Mouse (Mus musculus) neural tube, embryonic 14.5 days (tissue): ENCODE measurements at regions not wholly inside any gene's neighbourhood (a gene's known extent, or its start where the extent isn't known, plus 50 kb on each side); places are given as distances from the start of the nearest gene placed in this dataset.

ENCODE experiments used
- ATAC-seq: fragments of 200-750 bp; cut with Nextera tagmentation; 2 replicates; pipeline ENCODE4 v1.8.0; 2017; ENCODE audit warnings: low read depth, mild to moderate bottlenecking, moderate TSS enrichment, moderate library complexity
- H3K27ac ChIP-seq: fragments of 300-500 bp; sonication (generic); 2 replicates; pipeline ENCODE4 v1.5.1; 2014; ENCODE audit warnings: low read depth, mild to moderate bottlenecking, control low read depth, low read length, moderate library complexity, mixed read lengths
- H3K27me3 ChIP-seq: fragments of 300-500 bp; sonication (generic); 2 replicates; pipeline ENCODE4 v1.6.1; 2014; ENCODE audit warnings: low read length; ENCODE audit not compliant: control insufficient read depth, insufficient read depth
- H3K36me3 ChIP-seq: fragments of 300-500 bp; sonication (generic); 2 replicates; pipeline ENCODE4 v1.6.1; 2014; ENCODE audit warnings: low read length, mixed read lengths; ENCODE audit not compliant: control insufficient read depth, insufficient read depth
- H3K4me1 ChIP-seq: fragments of 300-500 bp; sonication (generic); 2 replicates; pipeline ENCODE4 v1.6.1; 2014; ENCODE audit warnings: low read length; ENCODE audit not compliant: control insufficient read depth, insufficient read depth
- H3K4me2 ChIP-seq: fragments of 300-500 bp; sonication (generic); 2 replicates; pipeline ENCODE4 v1.6.1; 2014; ENCODE audit warnings: mild to moderate bottlenecking, low read depth, low read length, control low read depth
- H3K4me3 ChIP-seq: fragments of 300-500 bp; sonication (generic); 2 replicates; pipeline ENCODE4 v1.5.1; 2014; ENCODE audit warnings: low read depth, low read length, control low read depth, mixed read lengths
- H3K9ac ChIP-seq: fragments of 300-500 bp; sonication (generic); replicated peaks from 2 replicates; pipeline ENCODE4 v1.6.1; 2014; ENCODE audit warnings: low read depth, mild to moderate bottlenecking, control low read depth, low read length, mixed read lengths
- H3K9me3 ChIP-seq: fragments of 300-500 bp; sonication (generic); 2 replicates; pipeline ENCODE4 v1.6.1; 2016; ENCODE audit warnings: low read length; ENCODE audit not compliant: control insufficient read depth
- WGBS: fragments of 180-500 bp; shearing (Covaris S2); extraction: QIAGEN DNeasy Blood & Tissue Kit; methylation state at CpG from one replicate; pipeline ENCODE4 v1.1.7; 2014; 5-methylcytosine and 5-hydroxymethylcytosine counted together

DNA sequence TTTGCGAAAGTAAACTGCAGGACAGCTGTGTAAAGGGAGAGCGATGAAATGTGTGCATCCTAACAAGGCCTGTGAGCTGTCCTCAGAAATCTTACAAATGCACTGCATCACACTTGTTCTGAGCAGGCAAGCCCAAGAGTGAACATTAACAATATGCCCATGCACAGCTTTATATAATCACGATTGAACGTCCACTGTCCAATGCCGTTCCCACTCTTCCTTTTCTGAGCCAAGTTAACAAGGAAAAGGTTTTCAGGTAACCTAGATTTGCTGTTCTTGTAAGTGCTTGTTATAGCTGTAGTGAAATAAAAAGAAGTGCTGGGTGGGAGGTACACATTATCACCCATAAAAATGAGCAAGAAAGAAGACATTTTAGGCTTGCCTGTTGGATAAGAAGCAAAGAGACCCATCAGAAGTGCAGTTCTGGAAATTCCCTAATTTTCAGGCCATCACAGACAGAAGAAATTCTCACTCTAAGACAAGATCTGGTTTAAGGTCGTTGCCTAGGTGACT is 243.3 kb upstream of the Tenm2 start:
- Histone ChIP-seq H3K4me3 (no peak overlapping the region), H3K4me1 (no peaks in the 10 kb centered on the region), H3K36me3 (no peaks in the 10 kb centered on the region), H3K27ac (no peak overlapping the region), H3K9me3 (no peaks in the 10 kb centered on the region), H3K9ac (no peak overlapping the region), H3K4me2 (no peak overlapping the region), H3K27me3 (no peaks in the 10 kb centered on the region)
- ATAC-seq, result no peak
- 93% methylated on average over 6 of the region's 6 CpGs for WGBS

GRCm38 (mm10) chr11:37474068-37474467 is 238.3 kb upstream of the Tenm2 start:
- Histone ChIP-seq H3K27ac (no peak overlapping the region), H3K9ac (no peak overlapping the region), H3K4me3 (no peak overlapping the region), H3K36me3 (no peaks in the 10 kb centered on the region), H3K4me1 (no peaks in the 10 kb centered on the region), H3K27me3 (no peaks in the 10 kb centered on the region), H3K4me2 (no peak overlapping the region), H3K9me3 (no peaks in the 10 kb centered on the region)
- 88% methylated on average over 6 of the region's 6 CpGs for WGBS
- no peak for ATAC-seq

GRCm38 (mm10) chr11:37463658-37464420 is 228.1 kb upstream of the Tenm2 start:
- no peaks in the 10 kb centered on the region for H3K36me3 ChIP-seq
- WGBS, result 80% methylated on average over 9 of the region's 9 CpGs
- no peak overlapping the region for H3K27ac ChIP-seq
- H3K4me2 ChIP-seq, result no peak overlapping the region
- no peak for ATAC-seq
- H3K4me1 ChIP-seq, result no peaks in the 10 kb centered on the region
- no peak overlapping the region for H3K9ac ChIP-seq
- no peak overlapping the region for H3K4me3 ChIP-seq
- H3K9me3 ChIP-seq, result no peaks in the 10 kb centered on the region
- H3K27me3 ChIP-seq, result no peaks in the 10 kb centered on the region

DNA sequence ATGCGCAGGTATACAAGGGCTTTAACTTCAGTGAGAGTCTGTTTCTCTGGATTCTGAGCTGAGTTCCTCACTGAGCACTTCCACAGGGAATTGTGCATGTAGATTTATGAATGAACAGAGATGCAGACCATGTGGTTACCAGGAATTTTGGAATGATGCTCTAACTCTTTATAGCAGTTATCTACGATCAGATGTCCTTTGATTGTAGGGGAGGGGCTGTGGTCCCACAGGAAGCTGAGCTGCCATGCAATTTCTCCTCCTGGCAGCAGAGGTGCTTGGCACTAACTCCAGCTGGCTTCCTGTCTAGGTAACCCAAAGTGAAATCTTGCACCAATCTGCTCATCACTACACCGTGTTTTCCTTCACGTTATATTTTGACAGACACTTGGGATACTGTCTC is 226.6 kb upstream of the Tenm2 start:
- Histone ChIP-seq H3K4me2 (no peak overlapping the region), H3K9ac (no peak overlapping the region), H3K9me3 (no peaks in the 10 kb centered on the region), H3K27ac (no peak overlapping the region), H3K36me3 (no peaks in the 10 kb centered on the region), H3K4me3 (no peak overlapping the region), H3K4me1 (no peaks in the 10 kb centered on the region), H3K27me3 (no peaks in the 10 kb centered on the region)
- ATAC-seq, result no peak
- WGBS, result 81% methylated on average over 4 of the region's 4 CpGs

DNA sequence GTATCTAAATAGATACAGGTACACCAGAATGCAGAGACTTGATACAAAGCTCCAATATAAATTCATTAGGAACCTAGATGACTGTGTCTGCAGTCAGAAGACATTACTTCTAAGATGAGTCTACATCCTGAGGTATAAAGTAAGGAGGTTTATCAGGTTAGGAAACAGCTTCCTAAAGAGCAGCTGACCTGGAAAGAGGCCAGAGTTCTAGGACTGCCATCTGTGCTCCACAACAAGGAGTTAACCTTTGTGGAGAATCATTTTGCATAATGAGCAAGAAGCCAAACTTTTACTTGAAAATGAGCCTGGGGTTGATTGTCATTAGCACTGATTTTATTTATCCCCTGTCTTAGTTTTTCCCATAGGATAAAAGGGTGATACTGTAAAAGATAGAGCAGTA is 211.6 kb upstream of the Tenm2 start:
- ATAC-seq, result no peak
- Histone ChIP-seq H3K4me2 (no peak overlapping the region), H3K27ac (no peak overlapping the region), H3K9ac (no peak overlapping the region), H3K4me1 (no peaks in the 10 kb centered on the region), H3K4me3 (no peak overlapping the region), H3K27me3 (no peaks in the 10 kb centered on the region), H3K36me3 (no peaks in the 10 kb centered on the region), H3K9me3 (no peaks in the 10 kb centered on the region)

DNA sequence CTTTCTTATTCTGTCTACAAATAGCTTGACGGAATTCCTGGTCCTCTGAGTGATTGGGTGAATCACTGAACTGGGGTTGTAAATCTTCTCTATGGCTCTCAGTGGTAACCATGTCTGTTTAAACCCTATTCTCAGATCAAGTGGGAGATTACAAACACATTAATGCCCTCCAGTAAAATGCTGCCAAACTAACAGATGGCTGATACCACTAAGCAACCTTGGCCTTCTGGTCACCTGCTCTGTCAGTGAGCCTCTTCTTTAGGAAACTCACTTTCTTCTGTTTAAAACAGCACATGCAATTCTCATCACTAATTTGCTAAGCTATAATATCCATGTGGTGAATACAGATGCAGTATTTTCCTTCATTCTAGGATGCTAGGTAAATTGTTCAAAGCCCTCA is 210.9 kb upstream of the Tenm2 start:
- Histone ChIP-seq H3K9ac (no peak overlapping the region), H3K4me2 (no peak overlapping the region), H3K27me3 (no peaks in the 10 kb centered on the region), H3K4me3 (no peak overlapping the region), H3K27ac (no peak overlapping the region), H3K36me3 (no peaks in the 10 kb centered on the region), H3K9me3 (no peaks in the 10 kb centered on the region), H3K4me1 (no peaks in the 10 kb centered on the region)
- 37% methylated on average over 1 of the region's 1 CpGs for WGBS
- no peak for ATAC-seq

DNA sequence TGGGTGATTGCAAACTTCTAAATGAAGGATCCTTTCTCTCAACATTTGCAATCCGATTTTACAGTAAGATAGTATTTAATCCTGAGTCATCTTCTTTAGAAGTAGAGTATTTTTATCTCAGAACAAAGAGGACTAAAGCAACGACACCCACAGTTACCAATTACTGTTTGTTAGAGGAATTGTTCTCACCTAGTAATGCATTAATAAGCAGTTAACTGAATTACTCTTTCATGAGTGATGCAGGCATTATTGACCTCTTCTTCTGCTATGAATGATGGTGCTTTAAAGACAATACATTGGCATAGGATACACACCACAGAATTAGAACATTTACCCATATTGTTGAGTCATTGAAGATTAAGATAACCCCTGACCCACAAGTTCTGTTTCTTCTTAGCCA is 207.0 kb upstream of the Tenm2 start:
- no peaks in the 10 kb centered on the region for H3K36me3 ChIP-seq
- no peaks in the 10 kb centered on the region for H3K27me3 ChIP-seq
- no peak overlapping the region for H3K27ac ChIP-seq
- no peaks in the 10 kb centered on the region for H3K4me1 ChIP-seq
- no peak overlapping the region for H3K4me2 ChIP-seq
- H3K9me3 ChIP-seq, result no peaks in the 10 kb centered on the region
- WGBS, result 72% methylated on average over 2 of the region's 2 CpGs
- no peak overlapping the region for H3K4me3 ChIP-seq
- H3K9ac ChIP-seq, result no peak overlapping the region
- no peak for ATAC-seq

GRCm38 (mm10) chr11:37434600-37434999 is 198.8 kb upstream of the Tenm2 start:
- ATAC-seq, result no peak
- Histone ChIP-seq H3K27me3 (no peaks in the 10 kb centered on the region), H3K4me3 (no peak overlapping the region), H3K9ac (no peak overlapping the region), H3K36me3 (no peaks in the 10 kb centered on the region), H3K4me2 (no peak overlapping the region), H3K27ac (no peak overlapping the region), H3K4me1 (no peaks in the 10 kb centered on the region), H3K9me3 (no peaks in the 10 kb centered on the region)
- 50% methylated on average over 2 of the region's 2 CpGs for WGBS

DNA sequence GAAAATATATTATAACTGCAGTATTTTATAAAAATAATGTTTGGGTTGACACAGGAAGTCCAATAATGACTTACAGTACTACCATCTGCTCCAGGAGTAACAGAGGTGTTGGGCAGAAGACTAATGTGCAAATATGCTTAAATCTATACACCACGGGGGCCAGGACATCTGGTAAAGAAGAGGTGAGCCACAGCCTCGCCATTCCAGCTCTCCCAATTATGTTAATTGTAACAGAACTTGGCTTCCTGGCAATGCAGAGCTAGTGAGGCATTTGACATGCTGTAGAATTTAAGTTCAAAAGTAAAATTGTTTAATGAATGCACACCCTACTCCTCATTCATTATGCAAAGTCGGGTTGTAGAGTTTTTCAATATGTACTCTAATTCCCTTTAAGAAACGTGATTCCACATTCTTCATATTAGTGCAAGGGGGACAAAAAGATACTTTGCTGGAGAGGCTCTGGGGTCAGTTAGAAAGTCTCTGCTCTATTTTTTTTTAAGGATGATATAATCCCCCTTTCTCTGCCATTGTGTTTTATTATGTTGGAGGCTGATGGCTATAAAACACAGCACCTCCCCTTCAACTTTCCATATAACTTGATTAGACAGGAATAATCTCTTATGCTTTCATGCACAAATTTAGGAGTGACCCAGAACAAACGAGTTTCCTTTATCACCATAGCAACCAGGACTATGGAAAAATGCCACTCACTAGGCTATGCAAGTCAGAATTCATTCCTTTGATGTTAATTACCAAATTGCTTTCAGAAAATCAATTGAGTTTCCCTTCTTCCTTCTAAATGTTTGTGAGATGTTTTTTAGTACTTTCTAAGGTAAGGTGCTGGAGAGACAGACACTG is 188.8 kb upstream of the Tenm2 start:
- H3K36me3 ChIP-seq, result no peaks in the 10 kb centered on the region
- no peaks in the 10 kb centered on the region for H3K27me3 ChIP-seq
- H3K9ac ChIP-seq, result no peak overlapping the region
- no peak overlapping the region for H3K27ac ChIP-seq
- H3K4me3 ChIP-seq, result no peak overlapping the region
- ATAC-seq, result no peak
- 26% methylated on average over 5 of the region's 5 CpGs for WGBS
- H3K4me1 ChIP-seq, result no peaks in the 10 kb centered on the region
- no peak overlapping the region for H3K4me2 ChIP-seq
- H3K9me3 ChIP-seq, result no peaks in the 10 kb centered on the region
